Mouse (Mus musculus): ENCODE measurements around the gene Tcp10a.
"Not testable (repeated sequence)": the region's sequence is repeated elsewhere in the genome, so short reads cannot be mapped to it uniquely, and the experiment has no call there.

Gene Tcp10a

DNA sequence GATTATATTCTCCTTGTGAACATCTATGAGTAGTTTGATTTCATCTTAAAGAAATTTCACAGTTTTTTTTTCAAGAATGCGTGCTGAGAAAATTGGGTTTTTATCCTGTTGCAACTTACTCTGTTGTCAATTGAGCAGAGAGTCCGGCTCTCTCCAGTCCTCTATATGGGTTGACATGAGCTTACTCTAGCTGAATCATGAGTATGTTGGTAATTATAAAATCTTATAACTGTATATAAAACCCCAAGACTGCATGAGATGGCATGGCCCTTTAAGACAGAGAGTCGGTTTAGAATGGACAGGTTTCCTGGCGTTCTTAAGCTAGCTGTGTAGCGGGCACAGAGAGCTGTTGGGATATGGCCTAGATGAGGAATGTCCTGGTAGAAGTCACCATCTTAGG is at the start of gene Tcp10a:
Gene Tcp10a, plus strand, starts transcription at position 301 of the 400 bp plus-strand sequence.
- DNase-seq (ENCODE audit: low read depth, low spot score): not testable (repeated sequence)

DNA sequence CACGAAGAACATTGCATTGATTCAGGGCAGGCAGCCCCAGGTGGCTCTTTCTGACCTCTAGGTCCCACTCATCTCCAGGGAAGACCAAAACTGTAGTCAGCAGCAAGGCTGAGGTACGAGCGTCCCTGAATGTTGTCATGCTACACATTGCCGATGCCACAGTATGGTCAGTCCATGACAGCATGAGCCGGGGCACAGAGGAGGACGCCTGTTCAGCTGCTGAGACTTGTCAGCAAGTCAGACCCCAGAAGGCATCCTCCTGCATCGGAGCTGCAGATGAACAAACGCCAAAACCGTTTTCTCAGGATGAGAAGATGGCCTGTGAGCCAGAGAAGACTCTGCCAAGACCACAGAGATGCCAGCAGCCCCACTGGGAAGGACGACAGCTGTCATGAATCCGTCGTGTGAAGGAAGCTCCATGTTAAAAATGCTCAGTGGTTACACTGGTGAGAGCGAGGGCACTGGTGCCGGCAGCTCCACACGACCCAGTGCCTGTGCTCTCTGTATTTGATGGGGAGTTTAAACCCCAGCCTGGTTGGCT is 45.7 kb upstream of the Tcp10a start:
- DNase-seq (ENCODE audit: low read depth, low spot score): no peak

DNA sequence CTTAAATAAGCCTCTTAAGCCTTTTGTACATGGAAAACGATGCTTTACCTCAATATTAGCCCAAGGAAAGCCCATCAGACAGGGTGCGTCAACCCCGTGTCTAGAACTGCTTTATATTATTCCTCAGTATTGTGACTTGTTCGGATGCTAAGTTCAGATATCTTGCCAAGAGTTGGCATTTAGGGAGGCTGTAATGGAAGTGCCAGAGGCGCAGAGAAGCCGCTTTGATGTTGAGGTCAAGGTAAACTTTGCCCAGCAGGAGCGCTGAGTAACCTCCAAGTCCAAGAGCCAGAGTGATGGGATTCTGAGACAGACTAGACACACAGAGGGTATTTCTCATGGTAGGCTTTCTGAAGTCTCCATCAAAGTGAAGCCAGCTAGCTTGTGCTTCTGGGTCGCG is 45.2 kb upstream of the Tcp10a start:
- DNase-seq (ENCODE audit: low read depth, low spot score): no peak

DNA sequence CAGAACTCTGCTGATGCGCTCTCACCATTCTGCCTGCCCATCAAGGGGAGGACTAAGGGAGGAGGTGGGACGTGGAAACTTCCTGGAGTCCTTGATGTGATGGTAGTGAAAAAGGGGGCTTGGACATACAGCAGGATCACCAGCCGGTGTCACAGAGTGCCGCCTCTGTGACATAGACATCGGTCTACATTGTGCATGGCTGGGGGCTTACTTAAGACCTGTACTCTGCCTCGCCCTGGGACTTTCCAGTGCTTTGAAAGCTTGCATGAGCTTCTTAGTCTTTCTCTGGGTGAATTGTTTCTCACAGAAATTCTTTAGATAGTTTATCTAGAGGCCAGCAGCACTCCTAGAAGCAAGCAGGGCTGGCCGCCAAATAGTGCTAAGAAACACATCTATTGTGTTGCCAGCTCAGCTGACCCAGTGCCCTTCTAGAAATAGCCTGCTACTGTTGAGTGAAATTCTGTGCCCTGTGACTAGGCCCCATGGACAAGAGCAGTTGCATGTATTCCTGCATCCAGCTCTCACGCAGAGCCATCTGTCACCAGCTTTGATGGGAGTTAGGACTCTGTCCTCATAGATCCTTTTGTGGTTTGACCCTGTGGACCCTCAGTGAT is 40.0 kb upstream of the Tcp10a start:
- no peak for DNase-seq (ENCODE audit: low read depth, low spot score)

DNA sequence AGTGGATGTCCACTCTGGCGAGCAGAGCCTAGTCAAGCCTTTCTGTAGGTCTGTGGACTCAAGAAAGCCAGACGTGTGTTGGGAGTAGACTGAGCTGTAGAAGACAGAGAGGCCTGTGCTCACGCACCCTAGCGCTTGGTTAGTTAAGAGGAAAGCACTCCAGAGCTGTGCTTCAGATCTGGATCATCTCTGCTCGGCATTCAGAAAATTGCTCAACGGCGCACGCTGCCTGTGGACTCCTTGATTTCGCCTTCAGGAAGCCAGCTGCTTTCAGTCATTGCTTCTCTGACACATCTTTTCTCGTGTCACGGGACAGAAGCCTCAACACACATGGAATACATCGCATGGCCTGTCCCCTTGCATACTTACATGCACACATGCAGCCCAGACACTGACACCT is 39.2 kb upstream of the Tcp10a start:
- DNase-seq (ENCODE audit: low read depth, low spot score): no peak

DNA sequence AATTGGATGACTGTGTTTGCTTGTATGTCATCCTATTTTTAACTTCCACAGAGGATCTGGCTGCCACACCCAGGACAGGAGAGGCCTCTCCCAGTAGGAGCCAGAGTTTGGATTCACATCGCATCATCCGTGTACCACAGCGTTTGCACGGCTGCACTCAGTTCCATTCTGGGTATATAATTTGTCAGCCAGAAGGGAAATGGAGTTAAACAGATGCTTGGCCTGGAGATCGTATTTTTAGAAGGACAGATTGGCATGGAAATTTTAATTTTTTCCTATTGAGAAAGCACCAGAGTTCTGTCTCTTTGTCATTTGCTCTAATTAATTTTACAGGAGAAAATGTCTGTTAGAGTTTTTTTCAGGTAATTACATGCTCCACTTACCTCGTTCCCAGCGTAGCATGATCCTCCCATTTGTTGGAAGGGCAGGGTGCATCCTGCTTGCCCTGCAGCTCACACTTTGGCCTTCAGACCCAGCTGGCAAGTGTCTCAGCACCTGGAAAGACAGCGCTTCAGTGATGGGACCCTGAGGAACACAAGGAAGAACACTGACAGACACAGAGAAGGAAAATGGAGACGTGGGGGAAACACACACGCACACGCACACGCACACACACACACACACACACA is 37.9 kb upstream of the Tcp10a start:
- no peak for DNase-seq (ENCODE audit: low read depth, low spot score)

DNA sequence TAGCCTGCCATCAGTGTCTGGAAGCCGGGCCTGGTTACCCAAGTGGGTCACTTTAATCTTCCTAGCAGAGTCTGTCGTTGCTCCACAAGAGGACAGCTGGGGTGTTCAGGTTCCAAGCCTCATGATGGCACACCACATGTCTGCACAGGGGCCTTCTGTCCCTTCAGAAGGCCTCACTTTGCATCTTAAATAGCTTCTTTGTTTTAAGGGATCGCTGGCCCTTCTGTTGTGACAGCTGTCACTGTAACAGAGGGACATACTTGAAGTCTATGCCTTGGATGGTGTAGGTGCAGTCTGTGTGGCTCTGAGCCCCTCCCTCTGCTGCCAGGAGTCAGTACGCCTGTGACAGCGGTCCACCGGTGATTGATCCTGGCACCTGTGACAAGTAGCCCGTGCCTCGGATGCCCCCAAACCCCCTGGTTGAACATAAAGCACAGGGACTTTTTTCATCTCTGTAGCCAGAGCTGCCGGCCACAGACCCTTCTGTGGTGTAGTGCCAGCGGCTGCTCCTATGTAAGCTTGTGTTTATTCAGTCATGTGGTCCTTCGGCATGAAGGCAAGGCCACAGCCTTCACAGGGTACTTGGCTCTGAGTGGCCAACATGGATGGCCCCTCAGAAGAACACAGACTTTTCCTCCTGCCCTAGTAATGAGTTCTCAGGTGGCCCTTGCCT is 32.3 kb upstream of the Tcp10a start:
- DNase-seq (ENCODE audit: low read depth, low spot score): no peak

DNA sequence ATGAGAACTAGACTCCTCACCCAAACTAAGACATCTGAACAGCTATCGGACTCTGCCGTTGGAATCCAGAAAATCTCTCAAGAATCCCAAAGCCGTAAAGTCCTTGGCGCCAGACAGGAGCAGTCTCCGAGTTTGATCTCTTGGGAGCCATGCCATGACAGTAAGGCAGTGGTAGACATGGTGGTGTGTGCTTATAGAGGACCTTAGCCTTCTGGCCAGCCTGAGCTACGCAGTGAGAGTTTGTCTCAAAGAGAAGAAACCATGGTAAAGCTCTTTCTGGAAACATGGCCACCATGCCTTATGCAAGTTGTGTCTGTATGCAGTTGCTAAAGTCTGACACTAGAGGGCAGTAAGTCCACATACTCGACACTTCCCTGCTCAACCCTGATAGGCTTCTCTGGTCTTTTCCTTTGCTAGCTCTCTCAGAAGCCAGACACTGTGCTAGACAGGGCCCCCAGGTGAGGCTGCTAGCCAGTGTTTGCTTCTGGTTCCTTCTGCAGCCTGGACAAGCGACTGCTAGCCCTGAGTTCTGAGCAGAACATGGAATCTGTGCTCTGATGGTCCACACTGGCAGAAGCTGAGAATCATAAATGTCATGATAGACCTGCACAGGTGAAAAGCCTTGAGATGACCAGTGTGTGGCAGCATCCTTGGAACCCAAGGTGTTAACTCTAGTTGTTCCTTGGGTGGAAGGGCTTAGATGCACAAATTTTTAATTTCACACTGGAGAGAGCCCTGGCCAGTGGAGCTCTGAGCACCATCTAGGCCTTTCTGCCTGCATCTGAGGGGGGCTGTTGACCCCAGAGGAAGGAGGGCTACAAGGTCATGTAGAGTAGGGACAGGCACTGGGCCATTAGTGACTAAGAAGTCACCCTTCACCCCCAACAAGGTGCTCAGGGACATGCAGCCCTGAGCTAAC is 17.9 kb upstream of the Tcp10a start:
- DNase-seq (ENCODE audit: low read depth, low spot score): not testable (repeated sequence)

DNA sequence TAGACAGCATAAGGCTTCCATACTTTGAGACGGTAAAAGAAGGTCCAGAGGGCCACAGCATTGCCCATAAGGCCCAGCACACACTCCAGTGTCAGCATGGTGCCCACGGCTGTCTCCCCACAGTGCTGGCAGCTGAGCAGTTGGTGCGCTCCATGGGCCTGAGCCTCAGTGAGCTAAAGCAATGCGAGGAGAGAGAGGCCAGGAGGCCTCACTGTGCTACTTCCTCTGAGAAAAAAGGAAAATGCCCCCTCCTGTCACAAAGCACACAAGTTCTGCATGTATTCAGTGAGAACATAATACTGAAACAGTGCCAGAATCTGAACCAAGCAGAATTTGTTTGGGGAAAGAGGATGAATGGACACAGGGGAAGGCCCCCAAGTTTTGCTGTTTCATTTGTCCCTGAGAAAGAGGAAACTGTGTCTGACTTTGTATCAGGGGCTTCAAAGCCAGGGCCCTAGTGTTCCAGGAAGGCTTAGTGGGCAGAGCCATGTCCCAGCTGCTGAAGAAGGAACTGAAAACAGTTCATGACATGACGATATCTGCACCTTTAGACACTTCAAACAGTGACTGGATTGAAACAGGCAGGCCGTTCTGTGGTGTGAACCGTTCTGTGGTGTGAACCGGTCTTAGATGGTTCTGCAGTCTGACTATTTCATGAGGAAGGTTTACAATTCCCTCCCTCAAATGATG is 8.6 kb upstream of the Tcp10a start:
- not testable (repeated sequence) for DNase-seq (ENCODE audit: low read depth, low spot score)

DNA sequence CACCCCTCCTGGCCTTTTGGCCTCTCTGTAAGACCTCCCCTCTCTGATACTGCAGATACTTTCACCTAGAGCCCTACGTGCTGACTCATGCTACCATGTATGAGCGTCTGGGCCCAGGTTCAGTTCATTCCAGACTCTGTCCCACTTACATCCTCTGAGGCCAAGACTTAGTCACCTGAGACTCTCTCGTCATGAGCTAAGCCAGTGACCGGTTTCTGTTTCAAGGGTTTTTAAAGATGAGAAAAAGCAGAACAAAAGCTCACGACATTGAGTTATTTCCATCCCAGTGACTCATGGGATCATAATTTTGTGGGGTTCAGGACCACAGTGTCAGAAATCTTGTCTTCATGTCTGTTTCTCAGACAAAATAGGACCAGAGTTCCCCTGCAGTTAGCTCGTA is 4.7 kb upstream of the Tcp10a start:
- DNase-seq (ENCODE audit: low read depth, low spot score): not testable (repeated sequence)

DNA sequence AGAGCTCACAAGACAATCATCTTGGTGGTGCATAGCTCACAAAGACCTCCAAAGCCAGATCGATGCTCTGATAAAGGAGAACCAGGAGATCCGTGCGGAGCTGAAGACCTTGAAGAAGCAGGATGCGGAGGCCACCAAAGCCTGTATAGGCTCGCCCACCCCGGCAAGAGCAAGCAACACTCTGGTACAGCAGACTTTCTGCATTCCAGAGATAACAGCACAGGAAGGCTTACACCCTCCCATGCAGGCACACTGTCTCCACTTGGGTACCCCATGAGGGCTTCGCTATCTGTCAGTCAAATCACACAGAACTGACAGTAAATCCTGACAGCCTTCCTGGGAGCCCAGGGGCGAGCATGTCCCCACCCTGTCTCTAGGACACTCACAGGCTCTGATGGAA is 2.0 kb downstream of the Tcp10a start:
- not testable (repeated sequence) for DNase-seq (ENCODE audit: low read depth, low spot score)

DNA sequence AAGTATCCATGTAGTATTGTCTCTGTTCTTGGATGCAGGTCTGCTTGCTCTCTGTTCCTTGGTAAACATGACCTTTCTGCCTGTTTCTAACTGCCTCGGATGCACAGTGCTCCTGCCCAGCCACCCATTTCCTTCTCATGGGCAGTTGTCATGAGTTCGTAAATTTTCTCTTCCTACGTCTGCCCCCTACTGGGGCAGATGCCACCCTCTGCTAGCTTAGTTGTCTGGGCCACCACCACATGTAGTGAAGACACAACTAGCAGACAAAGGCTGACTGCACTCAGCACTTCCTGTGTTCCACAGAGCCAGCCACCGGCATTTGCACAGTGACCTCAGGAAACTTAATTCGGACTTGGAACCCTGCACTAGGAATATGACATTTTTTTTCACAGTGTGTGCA is 8.3 kb downstream of the Tcp10a start:
- DNase-seq (ENCODE audit: low read depth, low spot score): not testable (repeated sequence)

DNA sequence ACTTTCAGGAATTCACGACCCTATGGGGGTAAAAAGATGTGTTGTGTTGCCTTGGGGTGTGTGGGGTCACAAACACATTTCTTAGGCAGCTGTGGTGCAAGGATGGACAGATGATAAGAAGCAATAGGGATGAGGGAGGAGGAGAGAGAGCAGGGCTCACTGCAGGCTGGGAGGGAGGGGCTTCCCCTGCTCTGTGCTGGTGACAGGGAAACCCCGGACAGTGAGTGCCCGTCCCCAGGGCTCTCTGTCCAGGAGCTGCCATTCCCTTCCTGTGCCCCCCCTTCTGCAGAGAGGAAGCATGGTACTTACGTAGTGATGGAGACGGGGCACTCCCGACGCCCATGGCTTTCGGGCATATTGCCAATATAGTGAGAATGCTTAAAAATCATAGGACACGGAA is 12.9 kb downstream of the Tcp10a start:
- DNase-seq (ENCODE audit: low read depth, low spot score): not testable (repeated sequence)

DNA sequence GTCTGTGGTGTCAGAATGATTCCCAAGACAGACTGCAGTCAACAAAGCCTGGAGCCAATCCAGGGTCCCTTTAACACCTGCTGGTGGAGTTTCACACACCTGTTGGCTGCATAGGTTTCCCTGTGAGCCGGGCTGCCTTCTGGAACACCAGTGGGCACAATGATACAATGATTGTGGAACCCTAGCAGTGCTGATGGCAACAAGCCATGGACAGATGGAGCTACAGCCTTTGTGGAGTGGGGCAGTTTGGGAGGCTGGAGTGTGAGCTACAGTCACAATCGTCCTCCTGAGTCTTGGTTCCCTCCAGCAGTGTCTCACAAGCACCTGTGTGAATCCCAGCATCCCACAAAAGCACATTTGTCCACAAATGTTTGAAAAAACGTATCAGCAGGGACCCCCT is 24.3 kb downstream of the Tcp10a start:
- DNase-seq (ENCODE audit: low read depth, low spot score): not testable (repeated sequence)

DNA sequence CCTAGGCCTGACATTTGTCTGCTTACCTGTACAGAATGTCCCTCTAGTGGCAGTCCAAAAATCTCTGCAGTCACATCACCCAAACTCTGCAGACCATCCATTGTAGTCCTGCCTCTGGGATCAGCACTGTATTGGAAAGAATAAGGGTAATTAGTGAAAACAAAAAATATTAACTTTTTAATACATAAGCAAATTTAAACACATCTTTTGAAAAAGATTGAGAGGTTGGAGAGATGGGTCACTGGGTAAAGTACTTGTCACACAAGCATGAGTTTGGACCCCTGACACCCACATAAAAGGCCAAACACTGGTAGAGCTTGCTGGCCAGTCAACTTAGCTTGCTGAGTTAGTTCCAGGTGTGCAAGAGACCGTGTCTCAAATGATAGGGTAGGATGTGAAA is 28.1 kb downstream of the Tcp10a start, which contains the start of gene Ttll2:
Gene Ttll2, minus strand, starts transcription at position 101 of the 400 bp plus-strand sequence.
- not testable (repeated sequence) for DNase-seq (ENCODE audit: low read depth, low spot score)

DNA sequence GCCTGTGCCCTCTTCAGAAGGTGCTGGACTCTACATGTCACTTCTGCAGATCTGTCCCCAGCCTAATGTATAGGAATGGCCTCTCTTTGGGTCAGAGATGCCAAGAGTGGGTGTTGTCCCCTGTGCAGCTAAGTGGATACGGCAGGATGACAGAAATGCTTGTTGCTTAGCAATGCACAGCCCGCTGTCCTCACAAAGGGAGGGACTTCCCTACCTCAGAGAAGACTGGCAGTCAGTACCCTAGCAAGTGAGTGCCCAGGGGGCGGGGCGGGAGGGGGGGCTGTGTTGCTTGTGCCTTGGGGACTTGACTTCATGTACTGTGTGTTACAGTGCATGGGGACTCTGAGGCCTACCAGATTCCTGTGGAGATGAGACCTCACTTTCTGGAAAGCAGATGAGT is 35.4 kb downstream of the Tcp10a start:
- not testable (repeated sequence) for DNase-seq (ENCODE audit: low read depth, low spot score)

DNA sequence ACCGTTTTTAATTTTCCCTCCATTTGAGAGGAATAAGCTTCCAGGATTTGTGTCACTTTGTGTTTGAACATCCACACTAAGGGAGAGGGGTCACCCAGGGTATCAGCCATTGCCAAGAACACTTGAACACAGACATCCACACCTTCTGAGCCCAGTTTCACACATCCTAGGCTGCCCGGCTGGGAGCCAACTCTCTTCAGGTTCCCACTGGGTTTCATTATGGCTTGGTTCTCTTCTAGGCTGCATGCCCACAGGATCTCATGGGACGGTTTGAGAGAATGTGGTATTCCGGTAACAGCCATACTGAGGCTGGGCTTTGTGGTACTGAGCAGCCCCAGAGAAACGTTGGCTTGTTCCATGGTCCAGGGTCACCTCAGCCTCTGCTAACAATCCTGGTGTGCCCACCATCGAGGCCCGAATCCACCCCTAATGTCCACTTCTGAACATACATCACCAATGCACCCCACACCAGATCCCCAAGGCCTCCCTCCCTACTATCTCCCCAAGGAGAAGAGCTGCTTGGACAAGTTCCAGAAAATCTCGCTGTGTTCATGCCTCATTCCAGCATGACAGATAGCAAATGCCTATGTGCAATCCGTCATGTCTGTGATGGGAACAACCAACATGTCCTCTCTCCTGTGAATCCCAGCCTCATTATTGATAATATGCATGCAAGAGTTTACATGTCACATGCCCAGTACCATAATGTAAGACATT is 36.5 kb downstream of the Tcp10a start:
- DNase-seq (ENCODE audit: low read depth, low spot score): not testable (repeated sequence)

DNA sequence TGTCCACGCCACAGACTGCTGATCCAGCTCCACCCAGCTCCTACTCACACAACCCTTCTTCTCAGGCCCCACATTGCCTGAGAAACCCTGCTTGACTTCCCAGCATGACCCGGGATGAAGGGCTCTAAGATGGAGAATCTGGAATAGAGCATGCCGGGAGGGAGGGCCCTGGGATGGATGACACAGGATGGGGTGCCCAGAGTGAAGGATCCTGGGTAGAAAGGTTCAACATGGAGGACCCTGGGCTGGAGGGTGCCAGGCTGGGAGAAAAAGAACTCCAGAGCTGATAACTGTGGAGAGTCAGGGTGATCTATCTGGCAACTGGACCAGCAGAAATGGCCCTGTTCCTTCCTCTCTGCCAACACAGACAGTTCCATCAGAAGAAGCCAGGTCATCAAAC is 41.2 kb downstream of the Tcp10a start:
- not testable (repeated sequence) for DNase-seq (ENCODE audit: low read depth, low spot score)

DNA sequence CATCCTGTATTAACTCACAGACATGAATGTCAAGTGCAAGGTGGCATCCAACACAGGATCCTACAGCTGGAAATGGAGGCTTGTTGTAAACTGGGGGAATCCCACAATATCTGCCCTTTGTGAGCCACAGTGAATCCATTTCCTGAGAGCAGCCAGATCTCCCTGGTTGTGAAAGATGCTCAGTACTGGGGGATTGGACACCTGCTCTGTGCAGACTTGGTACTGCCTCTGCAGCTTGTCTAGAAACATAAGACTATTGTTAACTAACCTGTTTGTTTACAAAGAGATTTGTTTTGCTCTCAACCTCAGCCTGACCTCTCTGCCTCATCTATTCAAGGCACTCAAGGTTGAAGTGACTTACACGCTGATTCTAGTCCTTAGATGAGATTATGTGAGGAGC is 41.8 kb downstream of the Tcp10a start:
- not testable (repeated sequence) for DNase-seq (ENCODE audit: low read depth, low spot score)

DNA sequence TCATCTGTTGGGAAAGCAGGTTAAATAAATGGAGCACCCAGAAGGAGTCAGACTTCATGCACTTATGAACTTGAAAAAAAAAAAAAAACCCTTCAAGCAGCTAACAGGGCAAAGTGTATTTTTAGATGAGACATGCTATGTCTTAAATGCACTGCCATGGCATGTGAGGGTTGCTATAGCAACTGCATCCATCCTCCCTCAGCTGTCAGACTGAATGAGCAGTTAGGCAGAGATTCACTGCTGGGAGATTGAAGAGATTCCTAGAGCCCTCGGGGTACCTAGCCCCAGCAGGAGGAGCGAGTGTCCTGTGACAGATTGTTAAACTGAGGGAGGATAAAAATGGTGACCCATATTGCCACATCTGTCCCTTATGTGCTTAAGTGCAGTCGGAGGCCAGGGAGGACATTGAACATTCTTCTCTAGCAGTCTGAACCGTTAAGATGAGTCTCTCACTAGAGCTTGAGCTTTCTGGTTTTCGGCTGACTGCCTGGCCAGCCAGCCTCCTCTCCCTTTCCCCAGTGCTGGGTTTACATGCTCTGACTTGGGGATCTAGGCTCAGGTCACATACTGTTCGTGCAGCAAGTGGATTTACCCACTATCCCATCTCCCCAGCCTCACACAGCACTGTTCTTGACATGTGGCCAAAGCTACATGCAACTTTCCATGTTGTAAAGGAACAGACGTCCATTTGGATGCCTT is 42.4 kb downstream of the Tcp10a start:
- not testable (repeated sequence) for DNase-seq (ENCODE audit: low read depth, low spot score)

Data from retina, postnatal 7 days (tissue).